Mouse (Mus musculus): ENCODE measurements around the gene Mindy1.

- TF ChIP-seq POLR2A (IDR thresholded peaks at IDR 0.05; ENCODE audit: insufficient read length, low read depth), result no peak
- no peak for TF ChIP-seq MAX (IDR thresholded peaks at IDR 0.05; ENCODE audit: low read depth)
- TF ChIP-seq TCF12 (IDR thresholded peaks at IDR 0.05; ENCODE audit: insufficient read depth, poor library complexity, severe bottlenecking), result no peak
- no peak for TF ChIP-seq E2F4 (IDR thresholded peaks at IDR 0.05; ENCODE audit: insufficient read depth)
- no peak for TF ChIP-seq SRF (IDR thresholded peaks at IDR 0.05; ENCODE audit: control insufficient read depth, insufficient read length, low read depth)
- TF ChIP-seq CEBPB (IDR thresholded peaks at IDR 0.05; ENCODE audit: insufficient read depth, poor library complexity, severe bottlenecking), result no peak
- TF ChIP-seq MYOG (IDR thresholded peaks at IDR 0.05; ENCODE audit: control insufficient read depth in 1 of 3, insufficient read depth in 1 of 3, insufficient read length in 2 of 3, low read depth in 2 of 3), result no peak
- TF ChIP-seq POLR2AphosphoS2 (IDR thresholded peaks at IDR 0.05; ENCODE audit: insufficient read length, low read depth), result no peak
- TF ChIP-seq USF1 (IDR thresholded peaks at IDR 0.05; ENCODE audit: low read depth), result no peak
- TF ChIP-seq TCF3 (IDR thresholded peaks at IDR 0.05; ENCODE audit: insufficient read length, low read depth), result no peak
- TF ChIP-seq MYOD1 (IDR thresholded peaks at IDR 0.05; ENCODE audit: control insufficient read depth in 1 of 3, insufficient read length in 2 of 3, low read depth in 2 of 3), result no peak
- no peak for TF ChIP-seq REST (IDR thresholded peaks at IDR 0.05; ENCODE audit: insufficient read depth, insufficient read length)
Measured at GRCm38 (mm10) chr3:95294316-95294715, 13.2 kb downstream of the Mindy1 start.
